Mouse (Mus musculus): ENCODE results near the gene Cysrt1.

DNA sequence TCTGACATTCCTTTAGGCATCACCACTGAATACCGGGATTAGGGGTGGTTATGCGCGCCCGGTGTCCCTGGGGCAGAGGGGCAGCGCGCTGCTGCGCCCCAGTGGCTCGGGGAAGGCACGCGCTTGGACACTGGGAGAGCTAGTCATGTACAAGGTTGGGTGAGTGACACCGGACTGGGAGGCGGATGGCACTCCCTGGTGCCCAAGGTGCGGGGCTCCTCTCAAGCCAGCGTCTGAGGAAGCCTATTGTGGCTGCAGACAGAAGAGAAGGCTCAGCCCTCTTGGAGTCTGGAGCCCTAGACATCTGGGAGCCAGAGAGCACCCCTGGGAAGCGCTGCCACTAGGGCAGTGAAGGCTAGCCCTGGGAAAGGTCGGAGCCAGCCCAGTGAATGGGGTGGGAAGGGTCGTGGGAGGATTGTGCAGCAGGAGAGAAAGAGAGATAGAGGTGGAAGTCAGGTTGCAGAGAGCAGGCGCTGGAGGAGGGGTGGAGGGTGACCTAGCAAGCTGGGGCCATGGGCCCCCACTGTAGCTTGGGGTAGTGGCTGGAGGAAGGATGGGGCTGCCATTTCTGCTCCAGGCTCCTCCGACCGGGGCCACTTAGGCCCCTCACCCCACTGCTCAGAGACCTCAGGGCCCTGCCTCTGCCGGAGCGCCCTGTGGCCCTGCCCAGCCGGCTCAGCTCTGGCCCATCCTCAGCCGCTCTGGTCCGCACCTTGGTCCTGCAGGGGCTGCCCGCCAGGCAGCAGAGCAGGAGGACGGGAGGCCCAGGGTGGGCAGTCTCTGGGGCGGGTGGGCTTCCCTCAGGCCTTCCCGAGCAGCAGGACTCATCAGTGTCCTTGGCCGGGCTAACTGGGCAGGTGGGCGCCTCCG, 49.2 kb upstream of the Cysrt1 start:
- TF ChIP-seq CTCF (IDR thresholded peaks at IDR 0.05; ENCODE audit: control insufficient read depth, insufficient read depth, insufficient read length) (no peak), MAX (IDR thresholded peaks at IDR 0.05) (no peak), CEBPB (IDR thresholded peaks at IDR 0.05; ENCODE audit: low read depth) (no peak), MYOD1 (IDR thresholded peaks at IDR 0.05; ENCODE audit: control insufficient read depth, insufficient read length, low read depth) (no peak), USF1 (IDR thresholded peaks at IDR 0.05; ENCODE audit: low read depth) (no peak)
